Mouse (Mus musculus) embryonic facial prominence, embryonic 11.5 days (tissue): Measurements from ENCODE around the gene Rere. TPM values are rescaled to one million over a fixed set of nuclear protein-coding genes. Genes with fewer than 3 reads are reported as not detected.
"Not testable (repeated sequence)": the region's sequence is repeated elsewhere in the genome, so short reads cannot be mapped to it uniquely, and the experiment has no call there.

Source experiments
- ATAC-seq: fragments of 200-750 bp; cut with Nextera tagmentation; replicated peaks from 2 replicates; pipeline ENCODE4 v1.8.0; 2017; ENCODE audit warnings: low read depth; ENCODE audit not compliant: insufficient number of reproducible peaks, low FRiP score, low TSS enrichment
- DNase-seq: peaks from one replicate; pipeline ENCODE4 v3.0.0-alpha.2; 2015; ENCODE audit warnings: low spot score
- H3K27ac ChIP-seq: fragments of 300-500 bp; sonication (generic); replicated peaks from 2 replicates; pipeline ENCODE4 v1.5.1; 2014; ENCODE audit warnings: mild to moderate bottlenecking, low read depth, low read length, control low read depth
- H3K27me3 ChIP-seq: fragments of 300-500 bp; sonication (generic); 2 replicates; pipeline ENCODE4 v1.6.1; 2014; ENCODE audit warnings: mild to moderate bottlenecking, low read length, moderate library complexity, mixed read lengths; ENCODE audit not compliant: control insufficient read depth, insufficient read depth
- H3K36me3 ChIP-seq: fragments of 300-500 bp; sonication (generic); replicated peaks from 2 replicates; pipeline ENCODE4 v1.6.1; 2014; ENCODE audit warnings: low read depth, mild to moderate bottlenecking, low read length, moderate library complexity, mixed read lengths; ENCODE audit not compliant: control insufficient read depth, insufficient read depth
- H3K4me1 ChIP-seq: fragments of 300-500 bp; sonication (generic); 2 replicates; pipeline ENCODE4 v1.6.1; 2014; ENCODE audit warnings: low read length, mixed read lengths; ENCODE audit not compliant: control insufficient read depth, insufficient read depth
- H3K4me2 ChIP-seq: fragments of 300-500 bp; sonication (generic); 2 replicates; pipeline ENCODE4 v1.6.1; 2014; ENCODE audit warnings: low read depth, mild to moderate bottlenecking, control low read depth, low read length, moderate library complexity
- H3K4me3 ChIP-seq: fragments of 300-500 bp; sonication (generic); 2 replicates; pipeline ENCODE4 v1.5.1; 2014; ENCODE audit warnings: low read depth, low read length, control low read depth
- H3K9ac ChIP-seq: fragments of 300-500 bp; sonication (generic); replicated peaks from 2 replicates; pipeline ENCODE4 v1.6.1; 2014; ENCODE audit warnings: mild to moderate bottlenecking, control low read depth, low read length
- H3K9me3 ChIP-seq: fragments of 300-500 bp; sonication (generic); replicated peaks from 2 replicates; pipeline ENCODE4 v1.6.1; 2016; ENCODE audit warnings: mild to moderate bottlenecking, low read length, inconsistent platforms, mixed read lengths; ENCODE audit not compliant: control insufficient read depth
- WGBS: fragments of 180-500 bp; shearing (Covaris S2); extraction: QIAGEN DNeasy Blood & Tissue Kit; methylation state at CpG from one replicate; pipeline ENCODE4 v1.1.7; 2014; 5-methylcytosine and 5-hydroxymethylcytosine counted together
- polyA plus RNA-seq: library from polyadenylated mRNA; unstranded; fragments of >200 nt; fragmentation: Nextera tagmentation; extraction: Ambion mirVana; gene quantifications from 2 replicates; pipeline ENCODE4 v1.2.1, GENCODE M21; 2014

Gene Rere
- polyA plus RNA-seq, 1 experiment from 2014 or later: 22.9 TPM

GRCm38 (mm10) chr4:150490050-150490449, 208.6 kb downstream of the Rere start:
- peaks cover 2% of the 10 kb centered on the region; the same call in 1 of the 2 replicates for H3K4me1 ChIP-seq
- no peaks in the 10 kb centered on the region for H3K27me3 ChIP-seq
- no peak overlapping the region for H3K9ac ChIP-seq
- H3K9me3 ChIP-seq: no peaks in the 10 kb centered on the region
- DNase-seq (no peak), ATAC-seq (no peak)
- no peak overlapping the region for H3K4me2 ChIP-seq
- WGBS: 91% methylated on average over 6 of the region's 6 CpGs
- no peaks in the 10 kb centered on the region for H3K36me3 ChIP-seq
- H3K27ac ChIP-seq: no peak overlapping the region
- no peak overlapping the region for H3K4me3 ChIP-seq

DNA sequence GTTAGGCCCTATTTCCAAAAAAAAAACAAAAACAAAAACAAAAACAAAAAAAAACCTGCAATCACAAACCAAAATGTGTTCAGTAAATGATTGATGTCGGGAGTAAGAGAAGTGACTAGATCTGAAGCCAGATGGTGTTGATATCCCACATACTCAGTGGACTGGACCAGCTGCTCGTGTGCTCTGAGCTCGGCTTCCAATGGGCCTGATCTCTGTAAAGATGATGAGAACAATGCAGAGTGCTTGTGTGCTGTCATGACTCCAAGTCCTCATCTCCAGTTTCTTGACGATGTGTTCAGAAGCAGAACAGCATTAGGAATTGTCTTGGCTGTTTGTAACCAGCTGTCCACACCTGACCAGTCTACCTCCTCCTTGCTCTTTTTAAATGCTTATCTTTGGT, 210.3 kb downstream of the Rere start:
- Histone ChIP-seq H3K9me3 (no peaks in the 10 kb centered on the region), H3K4me2 (no peak overlapping the region), H3K27me3 (no peaks in the 10 kb centered on the region), H3K4me1 (peaks cover 2% of the 10 kb centered on the region; the same call in 1 of the 2 replicates), H3K4me3 (no peak overlapping the region), H3K27ac (no peak overlapping the region), H3K36me3 (no peaks in the 10 kb centered on the region), H3K9ac (no peak overlapping the region)
- WGBS: 88% methylated on average over 4 of the region's 4 CpGs
- no peak for DNase-seq
- ATAC-seq: no peak

GRCm38 (mm10) chr4:150493258-150493937, 212.0 kb downstream of the Rere start:
- Histone ChIP-seq H3K27ac (no peak overlapping the region), H3K27me3 (no peaks in the 10 kb centered on the region), H3K9me3 (no peaks in the 10 kb centered on the region), H3K36me3 (no peaks in the 10 kb centered on the region), H3K9ac (no peak overlapping the region), H3K4me1 (peaks cover under 1% of the 10 kb centered on the region; the same call in 1 of the 2 replicates), H3K4me3 (no peak overlapping the region), H3K4me2 (no peak overlapping the region)
- ATAC-seq (no peak), DNase-seq (no peak)
- whole genome bisulfite sequencing: 88% methylated on average over 7 of the region's 7 CpGs

GRCm38 (mm10) chr4:150493938-150494330, 212.5 kb downstream of the Rere start:
- H3K27me3 ChIP-seq, H3K4me3 ChIP-seq, DNase-seq, H3K27ac ChIP-seq, ATAC-seq, H3K4me1 ChIP-seq, H3K4me2 ChIP-seq, H3K36me3 ChIP-seq, H3K9me3 ChIP-seq, H3K9ac ChIP-seq: not testable (repeated sequence)
- WGBS: 100% methylated on average over 2 of the region's 5 CpGs

- ATAC-seq: no peak
- Histone ChIP-seq H3K4me2 (no peak overlapping the region), H3K4me3 (no peak overlapping the region), H3K9ac (no peak overlapping the region), H3K9me3 (no peaks in the 10 kb centered on the region), H3K27ac (no peak overlapping the region), H3K36me3 (no peaks in the 10 kb centered on the region), H3K27me3 (no peaks in the 10 kb centered on the region), H3K4me1 (no peaks in the 10 kb centered on the region)
- DNase-seq: no peak
- 77% methylated on average over 2 of the region's 2 CpGs for WGBS
Observed at GRCm38 (mm10) chr4:150495568-150495967, 214.1 kb downstream of the Rere start.

DNA sequence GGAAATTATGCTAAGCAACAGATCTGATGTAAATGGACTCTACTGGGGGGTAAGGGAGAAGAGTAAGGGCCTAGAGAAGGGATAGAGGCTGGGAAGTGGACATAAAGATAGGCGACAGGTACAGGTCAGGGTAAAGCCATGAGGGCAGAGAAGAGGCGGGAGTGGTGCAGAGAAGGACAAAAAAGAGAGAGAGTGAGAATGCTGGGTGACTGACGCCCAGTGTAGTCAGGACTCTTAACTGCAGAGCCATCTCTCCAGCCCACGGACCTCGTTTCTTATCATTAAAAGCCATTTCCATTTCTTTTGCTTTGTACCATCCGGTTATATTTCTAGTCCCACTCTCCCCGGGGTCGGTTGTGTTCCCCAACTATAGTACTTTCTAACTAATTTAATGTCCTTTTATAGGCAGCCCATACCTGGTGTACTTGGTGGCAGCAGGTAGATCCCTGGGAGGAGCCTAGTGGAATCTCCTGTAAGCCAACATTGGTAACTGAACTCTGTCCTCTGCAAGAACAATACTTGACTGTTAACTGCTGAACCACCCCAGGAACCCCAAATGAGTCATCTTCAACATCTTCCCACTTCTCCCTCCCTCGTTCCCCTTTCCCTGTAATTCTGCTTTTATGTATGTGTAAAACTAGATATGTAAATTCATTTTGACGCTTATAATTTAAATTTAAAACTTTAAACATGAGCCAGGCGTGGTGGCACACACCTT, 223.0 kb downstream of the Rere start:
- Histone ChIP-seq H3K27me3 (no peaks in the 10 kb centered on the region), H3K4me1 (no peaks in the 10 kb centered on the region), H3K4me3 (no peak overlapping the region), H3K9ac (no peak overlapping the region), H3K9me3 (no peaks in the 10 kb centered on the region), H3K27ac (no peak overlapping the region), H3K36me3 (no peaks in the 10 kb centered on the region; the same call in none of the 2 replicates), H3K4me2 (no peak overlapping the region)
- DNase-seq (no peak), ATAC-seq (no peak)
- WGBS: 92% methylated on average over 11 of the region's 11 CpGs

- H3K36me3 ChIP-seq: peaks cover 4% of the 10 kb centered on the region
- H3K4me1 ChIP-seq: no peaks in the 10 kb centered on the region
- H3K9me3 ChIP-seq: no peaks in the 10 kb centered on the region
- DNase-seq (no peak), ATAC-seq (no peak)
- no peak overlapping the region for H3K4me2 ChIP-seq
- no peak overlapping the region for H3K4me3 ChIP-seq
- WGBS: 87% methylated on average over 3 of the region's 3 CpGs
- H3K27me3 ChIP-seq: no peaks in the 10 kb centered on the region
- no peak overlapping the region for H3K27ac ChIP-seq
- H3K9ac ChIP-seq: no peak overlapping the region
Observed at GRCm38 (mm10) chr4:150509026-150509712, 227.7 kb downstream of the Rere start.

- no peak overlapping the region for H3K27ac ChIP-seq
- DNase-seq (no peak), ATAC-seq (no peak)
- no peak overlapping the region for H3K9ac ChIP-seq
- H3K4me3 ChIP-seq: no peak overlapping the region
- WGBS: 89% methylated on average over 2 of the region's 2 CpGs
- peaks cover 4% of the 10 kb centered on the region for H3K36me3 ChIP-seq
- no peaks in the 10 kb centered on the region for H3K27me3 ChIP-seq
- no peaks in the 10 kb centered on the region for H3K4me1 ChIP-seq
- H3K9me3 ChIP-seq: no peaks in the 10 kb centered on the region
- H3K4me2 ChIP-seq: no peak overlapping the region
Observed at GRCm38 (mm10) chr4:150510036-150510435, 228.6 kb downstream of the Rere start.
